Mouse (Mus musculus) lung, adult 2 months (tissue): ENCODE measurements around the gene Plcxd2.

Experiments
- CTCF ChIP-seq: fragments of 200-500 bp; IDR thresholded peaks from 2 replicates; pipeline ENCODE4 v1.5.1; 2011; ENCODE audit warnings: mild to moderate bottlenecking, low read length, control low read depth; ENCODE audit not compliant: insufficient read depth
- POLR2A ChIP-seq: fragments of 200-500 bp; IDR thresholded peaks from 2 replicates; pipeline ENCODE4 v1.6.1; 2011; ENCODE audit warnings: low read depth, mild to moderate bottlenecking, control low read depth, low read length, borderline replicate concordance; ENCODE audit errors: extremely low read depth

- TF ChIP-seq CTCF: no peak
- TF ChIP-seq POLR2A: no peak
Observed at GRCm38 (mm10) chr16:45952501-45952900, 57.5 kb downstream of the Plcxd2 start.
